Mouse (Mus musculus) myocyte (in vitro differentiated cells): ENCODE results near the gene Trpc4ap. TPM values are rescaled to one million over a fixed set of nuclear protein-coding genes. Genes with fewer than 3 reads are reported as not detected.

Source experiments
- H3K27me3 ChIP-seq: one replicate; pipeline ENCODE4 v1.6.1; 2011; ENCODE audit not compliant: control insufficient read depth, insufficient read depth, insufficient read length
- H3K36me3 ChIP-seq: one replicate; pipeline ENCODE4 v1.6.1; 2011; ENCODE audit not compliant: control insufficient read depth, insufficient read depth
- H3K4me2 ChIP-seq: one replicate; pipeline ENCODE4 v1.6.1; 2011; ENCODE audit warnings: low read depth, control low read depth
- H3K4me3 ChIP-seq: one replicate; pipeline ENCODE4 v1.5.1; 2011; ENCODE audit warnings: mild to moderate bottlenecking, control low read depth, moderate library complexity
- H3K79me2 ChIP-seq: one replicate; pipeline ENCODE4 v1.6.1; 2011; ENCODE audit not compliant: control insufficient read depth, insufficient read depth
- H3ac ChIP-seq: one replicate; pipeline ENCODE4 v1.6.1; 2011; ENCODE audit not compliant: control insufficient read depth, insufficient read length
- CEBPB ChIP-seq: IDR thresholded peaks from 2 replicates; pipeline ENCODE4 v1.6.1; 2011; ENCODE audit warnings: mild to moderate bottlenecking, moderate library complexity; ENCODE audit not compliant: poor library complexity, insufficient read depth, severe bottlenecking
- E2F4 ChIP-seq: IDR thresholded peaks from one replicate; pipeline ENCODE4 v1.6.1; 2011; ENCODE audit warnings: mild to moderate bottlenecking, control low read depth, moderate library complexity; ENCODE audit not compliant: insufficient read depth
- MAX ChIP-seq: IDR thresholded peaks from one replicate; pipeline ENCODE4 v1.6.1; 2011; ENCODE audit warnings: low read depth, mild to moderate bottlenecking, control low read depth
- MYOD1 ChIP-seq, 3 experiments: IDR thresholded peaks; one replicate each; pipeline ENCODE4 v1.6.1; 2011; ENCODE audit warnings: control low read depth in 2 of 3, low read depth in 2 of 3, mild to moderate bottlenecking in 2 of 3, moderate library complexity in 1 of 3; ENCODE audit not compliant: insufficient read length in 2 of 3, control insufficient read depth in 1 of 3
- MYOG ChIP-seq, 3 experiments: IDR thresholded peaks; one replicate each; pipeline ENCODE4 v1.6.1; 2011; ENCODE audit warnings: control low read depth in 2 of 3, low read depth in 2 of 3, mild to moderate bottlenecking in 2 of 3; ENCODE audit not compliant: insufficient read length in 2 of 3, control insufficient read depth in 1 of 3, insufficient read depth in 1 of 3
- POLR2A ChIP-seq: IDR thresholded peaks from one replicate; pipeline ENCODE4 v1.6.1; 2011; ENCODE audit warnings: low read depth, mild to moderate bottlenecking, control low read depth, moderate library complexity; ENCODE audit not compliant: insufficient read length
- POLR2AphosphoS2 ChIP-seq: IDR thresholded peaks from one replicate; pipeline ENCODE4 v1.6.1; 2011; ENCODE audit warnings: low read depth, control low read depth; ENCODE audit not compliant: insufficient read length
- REST ChIP-seq: IDR thresholded peaks from one replicate; pipeline ENCODE4 v1.6.1; 2011; ENCODE audit warnings: mild to moderate bottlenecking, control low read depth, moderate library complexity; ENCODE audit not compliant: insufficient read depth, insufficient read length
- SRF ChIP-seq: IDR thresholded peaks from one replicate; pipeline ENCODE4 v1.6.1; 2011; ENCODE audit warnings: low read depth; ENCODE audit not compliant: control insufficient read depth, insufficient read length
- TCF12 ChIP-seq: IDR thresholded peaks from one replicate; pipeline ENCODE4 v1.6.1; 2011; ENCODE audit warnings: mild to moderate bottlenecking, control low read depth; ENCODE audit not compliant: poor library complexity, insufficient read depth, severe bottlenecking
- TCF3 ChIP-seq: IDR thresholded peaks from one replicate; pipeline ENCODE4 v1.6.1; 2011; ENCODE audit warnings: low read depth, control low read depth; ENCODE audit not compliant: insufficient read length
- USF1 ChIP-seq: IDR thresholded peaks from one replicate; pipeline ENCODE4 v1.6.1; 2011; ENCODE audit warnings: low read depth, mild to moderate bottlenecking, control low read depth, moderate library complexity
- polyA plus RNA-seq: library from polyadenylated mRNA; unstranded; fragments of >200 nt; fragmentation: generic; extraction: Trizol; gene quantifications from one replicate; pipeline ENCODE4 v1.2.1, GENCODE M21; 2012; ENCODE audit warnings: missing spikeins

Trpc4ap gene
- polyA plus RNA-seq, 1 experiment: 89.0 TPM

- no peaks in the 10 kb centered on the region for H3K27me3 ChIP-seq
- no peak overlapping the region for H3ac ChIP-seq
These were observed 64.1 kb downstream of the Trpc4ap start for GRCm38 (mm10) chr2:155628112-155628511.

GRCm38 (mm10) chr2:155627030-155627738, 65.0 kb downstream of the Trpc4ap start:
- TF ChIP-seq CEBPB (no peak), E2F4 (no peak), MYOD1 (IDR thresholded peaks at IDR 0.05; ENCODE audit: control insufficient read depth in 1 of 3, insufficient read length in 2 of 3, low read depth in 2 of 3) (no peak), TCF12 (no peak), REST (no peak), TCF3 (no peak), POLR2A (no peak), MYOG (IDR thresholded peaks at IDR 0.05; ENCODE audit: control insufficient read depth in 1 of 3, insufficient read depth in 1 of 3, insufficient read length in 2 of 3, low read depth in 2 of 3) (no peak), SRF (no peak), MAX (no peak), POLR2AphosphoS2 (no peak), USF1 (no peak)
- H3K27me3 ChIP-seq: no peaks in the 10 kb centered on the region
- no peak overlapping the region for H3K4me2 ChIP-seq
- H3K4me3 ChIP-seq: no peak overlapping the region
- H3ac ChIP-seq: no peak overlapping the region
- peaks cover 4% of the 10 kb centered on the region for H3K36me3 ChIP-seq
- H3K79me2 ChIP-seq: no peaks in the 10 kb centered on the region

More at GRCm38 (mm10) chr2:155628112-155628511, 64.1 kb downstream of the Trpc4ap start:
- TF ChIP-seq POLR2AphosphoS2 (no peak), TCF12 (no peak), MAX (no peak), MYOD1 (IDR thresholded peaks at IDR 0.05; ENCODE audit: control insufficient read depth in 1 of 3, insufficient read length in 2 of 3, low read depth in 2 of 3) (no peak), TCF3 (no peak), SRF (no peak), CEBPB (no peak), REST (no peak)
- no peaks in the 10 kb centered on the region for H3K79me2 ChIP-seq
- H3K4me2 ChIP-seq: no peak overlapping the region
- H3K36me3 ChIP-seq: peaks cover 4% of the 10 kb centered on the region
- no peak overlapping the region for H3K4me3 ChIP-seq

GRCm38 (mm10) chr2:155626277-155626676, 65.9 kb downstream of the Trpc4ap start:
- H3K4me3 ChIP-seq: no peak overlapping the region

GRCm38 (mm10) chr2:155624730-155625129, 67.5 kb downstream of the Trpc4ap start:
- TF ChIP-seq CEBPB (no peak), USF1 (peak; percentile 38)
- Histone ChIP-seq H3K36me3 (peaks cover 4% of the 10 kb centered on the region), H3K4me2 (peak overlapping the region; percentile 45), H3K4me3 (no peak overlapping the region), H3ac (no peak overlapping the region), H3K27me3 (no peaks in the 10 kb centered on the region), H3K79me2 (no peaks in the 10 kb centered on the region)

More at GRCm38 (mm10) chr2:155626277-155626676, 65.9 kb downstream of the Trpc4ap start:
- Histone ChIP-seq H3K79me2 (no peaks in the 10 kb centered on the region), H3K36me3 (peaks cover 4% of the 10 kb centered on the region), H3ac (no peak overlapping the region), H3K27me3 (no peaks in the 10 kb centered on the region), H3K4me2 (no peak overlapping the region)
- TF ChIP-seq SRF (no peak), MYOD1 (IDR thresholded peaks at IDR 0.05; ENCODE audit: control insufficient read depth in 1 of 3, insufficient read length in 2 of 3, low read depth in 2 of 3) (no peak), POLR2AphosphoS2 (peak; percentile 21)

- H3K36me3 ChIP-seq: peaks cover 4% of the 10 kb centered on the region
- H3ac ChIP-seq: no peak overlapping the region
- no peaks in the 10 kb centered on the region for H3K27me3 ChIP-seq
These were observed 68.2 kb downstream of the Trpc4ap start for GRCm38 (mm10) chr2:155623996-155624395.

More at GRCm38 (mm10) chr2:155623996-155624395, 68.2 kb downstream of the Trpc4ap start:
- Histone ChIP-seq H3K4me3 (no peak overlapping the region), H3K4me2 (no peak overlapping the region), H3K79me2 (no peaks in the 10 kb centered on the region)
- no peak for TF ChIP-seq TCF12
- TF ChIP-seq TCF3: no peak
- no peak for TF ChIP-seq POLR2AphosphoS2
- TF ChIP-seq REST: no peak
- no peak for TF ChIP-seq E2F4
- no peak for TF ChIP-seq SRF
- no peak for TF ChIP-seq CEBPB
- TF ChIP-seq MYOG (IDR thresholded peaks at IDR 0.05; ENCODE audit: control insufficient read depth in 1 of 3, insufficient read depth in 1 of 3, insufficient read length in 2 of 3, low read depth in 2 of 3): no peak
- TF ChIP-seq MYOD1 (IDR thresholded peaks at IDR 0.05; ENCODE audit: control insufficient read depth in 1 of 3, insufficient read length in 2 of 3, low read depth in 2 of 3): no peak
- no peak for TF ChIP-seq POLR2A
- no peak for TF ChIP-seq USF1
- TF ChIP-seq MAX: no peak
